Mouse (Mus musculus) limb, embryonic 11.5 days (tissue): ENCODE results near the gene Nit1. TPM values are rescaled to one million over a fixed set of nuclear protein-coding genes. Genes with fewer than 3 reads are reported as not detected.
A peak's percentile ranks its signal among the peaks of the same experiment; 100 is the strongest.

ENCODE experiments used
- ATAC-seq: fragments of 200-750 bp; cut with Nextera tagmentation; 2 replicates; pipeline ENCODE4 v1.8.0; 2017; ENCODE audit warnings: low read depth; ENCODE audit not compliant: insufficient number of reproducible peaks, low FRiP score, low TSS enrichment
- DNase-seq: peaks from one replicate; pipeline ENCODE4 v3.0.0-alpha.2; 2015; ENCODE audit warnings: low spot score
- H3K27ac ChIP-seq: fragments of 300-500 bp; sonication (generic); replicated peaks from 2 replicates; pipeline ENCODE4 v1.5.1; 2014; ENCODE audit warnings: low read depth, mild to moderate bottlenecking, low read length
- H3K27me3 ChIP-seq: fragments of 300-500 bp; sonication (generic); 2 replicates; pipeline ENCODE4 v1.6.1; 2014; ENCODE audit warnings: mild to moderate bottlenecking, low read length, mixed read lengths; ENCODE audit not compliant: control insufficient read depth, insufficient read depth
- H3K36me3 ChIP-seq: fragments of 300-500 bp; sonication (generic); 2 replicates; pipeline ENCODE4 v1.6.1; 2014; ENCODE audit warnings: mild to moderate bottlenecking, low read length, moderate library complexity, mixed read lengths; ENCODE audit not compliant: control insufficient read depth, insufficient read depth
- H3K4me1 ChIP-seq: fragments of 300-500 bp; sonication (generic); 2 replicates; pipeline ENCODE4 v1.6.1; 2014; ENCODE audit warnings: low read length, mixed read lengths; ENCODE audit not compliant: control insufficient read depth, insufficient read depth
- H3K4me2 ChIP-seq: fragments of 300-500 bp; sonication (generic); 2 replicates; pipeline ENCODE4 v1.6.1; 2014; ENCODE audit warnings: low read depth, mild to moderate bottlenecking, moderate library complexity; ENCODE audit not compliant: severe bottlenecking
- H3K4me3 ChIP-seq: fragments of 300-500 bp; sonication (generic); 2 replicates; pipeline ENCODE4 v1.5.1; 2014; ENCODE audit warnings: low read depth, low read length
- H3K9ac ChIP-seq: fragments of 300-500 bp; sonication (generic); 2 replicates; pipeline ENCODE4 v1.6.1; 2014; ENCODE audit warnings: mild to moderate bottlenecking, low read length
- H3K9me3 ChIP-seq: fragments of 300-500 bp; sonication (generic); 2 replicates; pipeline ENCODE4 v1.6.1; 2016; ENCODE audit warnings: low read length; ENCODE audit not compliant: control insufficient read depth
- WGBS: fragments of 180-500 bp; shearing (Covaris S2); extraction: QIAGEN DNeasy Blood & Tissue Kit; methylation state at CpG from one replicate; pipeline ENCODE4 v1.1.7; 2014; 5-methylcytosine and 5-hydroxymethylcytosine counted together
- polyA plus RNA-seq: library from polyadenylated mRNA; unstranded; fragments of >200 nt; fragmentation: Nextera tagmentation; extraction: Ambion mirVana; gene quantifications from 2 replicates; pipeline ENCODE4 v1.2.1, GENCODE M21; 2014

Gene Nit1
- polyA plus RNA-seq, 1 experiment from 2014 or later = 31.9 TPM

DNA sequence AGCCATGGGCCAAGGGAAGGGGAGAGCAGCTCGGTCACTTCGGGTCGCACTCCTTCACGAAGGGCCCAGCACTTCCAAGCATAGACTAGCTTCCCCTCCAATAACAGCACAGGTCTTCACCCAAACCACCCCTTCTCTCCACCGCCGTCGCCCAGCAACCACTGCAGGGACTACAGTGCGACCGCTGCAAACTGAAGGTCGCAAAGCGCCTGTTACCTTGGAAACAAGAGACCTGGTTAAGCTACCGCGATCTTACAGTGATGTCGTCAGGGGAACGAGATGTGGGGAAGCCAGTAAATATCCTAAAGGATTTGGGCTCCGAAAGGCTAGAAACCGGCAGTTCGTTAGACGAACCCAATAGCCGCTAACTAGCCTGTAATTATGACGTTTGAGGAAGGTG lies 15.2 kb upstream of the Nit1 start, which contains the start of gene Klhdc9:
Klhdc9 (minus strand) TSS at position 143 of the 400 bp plus-strand sequence.
- Histone ChIP-seq H3K4me2 (peak within 1 kb of the TSS; percentile 85), H3K4me3 (peak within 1 kb of the TSS; percentile 47), H3K27me3 (no peaks in the 10 kb centered on the region), H3K36me3 (no peaks in the 10 kb centered on the region), H3K9ac (peak within 1 kb of the TSS; percentile 68), H3K9me3 (no peaks in the 10 kb centered on the region; the same call in 1 of the 2 replicates), H3K4me1 (peaks cover 5% of the 10 kb centered on the region), H3K27ac (no peak within 1 kb of the TSS)
- DNase-seq (peak; percentile 96), ATAC-seq (peak; percentile 92)
- under 1% methylated on average over 21 of the region's 21 CpGs for WGBS

DNA sequence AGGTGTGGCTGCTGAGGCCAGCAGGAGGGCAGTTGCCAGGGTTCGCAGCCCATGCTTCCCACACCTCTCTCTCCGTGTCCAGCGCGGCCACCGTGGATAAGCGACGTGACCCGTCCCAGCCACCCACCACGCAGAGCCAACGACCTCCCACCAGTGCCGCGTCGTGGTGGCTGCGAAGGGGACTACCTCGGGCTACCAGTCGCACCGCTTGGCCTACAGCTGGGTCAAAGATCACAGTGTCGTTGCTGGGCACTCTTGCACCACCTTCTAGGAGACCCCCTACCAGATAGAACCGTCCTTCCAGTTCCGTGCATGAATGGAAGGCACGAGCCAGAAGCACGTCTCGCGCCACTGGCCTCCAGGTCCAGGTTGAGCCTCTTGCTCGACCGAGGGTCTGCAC lies 14.8 kb upstream of the Nit1 start:
- ATAC-seq (peak; percentile 56), DNase-seq (no peak)
- Histone ChIP-seq H3K27me3 (no peaks in the 10 kb centered on the region), H3K4me1 (peaks cover 5% of the 10 kb centered on the region), H3K9me3 (no peaks in the 10 kb centered on the region; the same call in 1 of the 2 replicates), H3K4me2 (peak overlapping the region; percentile 85), H3K27ac (no peak overlapping the region), H3K36me3 (no peaks in the 10 kb centered on the region), H3K4me3 (peak overlapping the region; percentile 47), H3K9ac (peak overlapping the region; percentile 61; the same call in 1 of the 2 replicates)
- 5% methylated on average over 26 of the region's 26 CpGs for WGBS

DNA sequence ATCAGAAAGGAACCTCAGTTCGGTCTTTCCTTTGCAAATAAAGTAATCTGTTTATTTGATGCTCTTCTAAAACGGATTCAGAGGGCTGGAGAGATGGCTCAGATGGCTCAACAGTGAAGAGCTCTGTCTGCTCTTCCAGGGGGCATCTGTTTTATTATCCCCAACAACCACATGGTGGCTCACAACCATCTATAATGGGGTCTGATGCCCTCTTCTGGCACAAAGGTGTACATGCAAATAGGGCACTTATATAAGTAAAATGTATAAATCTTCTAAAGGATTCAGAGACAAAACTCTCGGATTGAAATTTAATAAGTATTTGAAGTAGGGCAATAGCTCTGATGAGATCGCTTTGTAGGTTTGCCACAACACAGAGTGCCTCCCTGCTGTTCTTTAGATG lies 13.0 kb upstream of the Nit1 start:
- DNase-seq = no peak
- no peaks in the 10 kb centered on the region for H3K27me3 ChIP-seq
- H3K4me1 ChIP-seq = peaks cover 5% of the 10 kb centered on the region
- no peaks in the 10 kb centered on the region; the same call in 1 of the 2 replicates for H3K9me3 ChIP-seq
- no peaks in the 10 kb centered on the region for H3K36me3 ChIP-seq
- no peak overlapping the region for H3K4me3 ChIP-seq
- H3K9ac ChIP-seq = no peak overlapping the region
- no peak for ATAC-seq
- 76% methylated on average over 4 of the region's 4 CpGs for WGBS
- H3K4me2 ChIP-seq = no peak overlapping the region
- H3K27ac ChIP-seq = no peak overlapping the region

DNA sequence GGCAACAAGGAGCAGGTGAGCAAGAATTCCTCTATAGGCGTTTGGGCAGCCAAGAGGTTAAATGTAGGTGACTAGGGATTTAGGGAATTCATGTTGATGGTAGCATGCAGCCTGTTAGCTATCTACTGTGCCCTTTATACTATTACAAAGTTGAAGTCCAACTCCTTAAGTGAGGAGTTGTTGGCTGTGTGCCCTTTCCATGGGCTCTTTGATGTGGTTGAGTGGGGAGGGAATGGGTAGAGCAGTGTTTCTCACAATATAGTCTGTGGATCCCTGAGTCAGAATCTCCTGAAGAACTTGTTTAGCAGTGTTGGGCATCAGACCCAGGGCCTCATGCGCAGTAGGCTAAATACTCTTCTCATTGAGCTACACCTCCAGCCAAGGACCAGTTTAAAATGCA lies 11.4 kb upstream of the Nit1 start:
- Histone ChIP-seq H3K27ac (no peak overlapping the region), H3K27me3 (no peaks in the 10 kb centered on the region), H3K4me3 (no peak overlapping the region), H3K9me3 (no peaks in the 10 kb centered on the region; the same call in 1 of the 2 replicates), H3K4me1 (peaks cover 5% of the 10 kb centered on the region), H3K36me3 (no peaks in the 10 kb centered on the region), H3K4me2 (no peak overlapping the region), H3K9ac (no peak overlapping the region)
- ATAC-seq = no peak
- 83% methylated on average over 2 of the region's 2 CpGs for WGBS
- no peak for DNase-seq

DNA sequence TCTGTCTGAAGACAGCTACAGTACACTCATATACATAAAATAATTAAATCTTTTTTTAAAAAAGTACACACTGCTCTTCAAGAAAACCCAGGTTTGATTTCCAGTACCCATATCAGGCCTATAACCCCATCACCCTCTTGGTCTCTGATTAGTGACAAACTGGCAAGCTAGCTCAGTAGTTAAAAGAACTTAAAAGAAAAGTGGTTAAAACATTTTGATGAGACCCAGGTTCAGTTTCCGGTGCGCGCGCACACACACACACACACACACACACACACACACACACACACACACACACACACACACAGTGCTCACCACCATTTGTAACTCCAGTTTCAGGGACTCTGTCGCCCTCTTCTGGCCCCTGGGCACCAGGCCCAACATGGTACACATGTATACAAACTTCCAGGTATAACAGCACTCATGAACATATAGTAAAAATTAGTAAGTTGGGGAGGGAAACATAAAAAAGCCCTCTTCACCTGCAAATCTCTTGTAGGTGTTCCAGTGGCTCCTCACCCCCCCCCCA lies 10.4 kb upstream of the Nit1 start:
- ATAC-seq (no peak), DNase-seq (peak; percentile 53)
- Histone ChIP-seq H3K36me3 (no peaks in the 10 kb centered on the region), H3K4me3 (no peak overlapping the region), H3K9ac (no peak overlapping the region), H3K27ac (no peak overlapping the region), H3K4me1 (peaks cover 5% of the 10 kb centered on the region), H3K27me3 (no peaks in the 10 kb centered on the region), H3K9me3 (no peaks in the 10 kb centered on the region; the same call in 1 of the 2 replicates), H3K4me2 (no peak overlapping the region)
- 81% methylated on average over 5 of the region's 5 CpGs for WGBS

DNA sequence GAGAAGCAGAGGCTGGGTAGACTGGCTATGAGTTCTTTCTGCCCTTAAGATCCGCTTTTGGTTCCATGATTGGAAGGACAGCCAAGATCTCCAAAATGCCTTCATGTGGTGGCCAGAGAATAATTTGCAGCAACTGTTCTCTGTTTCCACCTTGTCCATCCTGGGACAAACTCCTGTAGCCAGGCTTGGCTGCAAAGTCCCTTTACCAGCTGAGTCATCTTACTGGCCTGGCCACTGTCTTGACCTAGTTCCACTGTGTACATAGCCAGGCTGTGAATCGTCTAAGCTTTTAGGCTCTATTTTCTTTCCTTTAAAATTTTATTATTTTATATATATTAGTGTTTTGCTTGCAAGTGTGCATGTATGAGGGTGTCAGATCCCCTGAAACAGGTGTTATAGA lies 3.8 kb upstream of the Nit1 start:
- no peak overlapping the region for H3K4me2 ChIP-seq
- no peaks in the 10 kb centered on the region for H3K36me3 ChIP-seq
- peaks cover 3% of the 10 kb centered on the region; the same call in 1 of the 2 replicates for H3K4me1 ChIP-seq
- no peak overlapping the region for H3K4me3 ChIP-seq
- H3K9ac ChIP-seq = no peak overlapping the region
- no peaks in the 10 kb centered on the region for H3K27me3 ChIP-seq
- no peak for DNase-seq
- WGBS = 93% methylated on average over 2 of the region's 2 CpGs
- no peak for ATAC-seq
- no peaks in the 10 kb centered on the region for H3K9me3 ChIP-seq
- no peak overlapping the region for H3K27ac ChIP-seq

DNA sequence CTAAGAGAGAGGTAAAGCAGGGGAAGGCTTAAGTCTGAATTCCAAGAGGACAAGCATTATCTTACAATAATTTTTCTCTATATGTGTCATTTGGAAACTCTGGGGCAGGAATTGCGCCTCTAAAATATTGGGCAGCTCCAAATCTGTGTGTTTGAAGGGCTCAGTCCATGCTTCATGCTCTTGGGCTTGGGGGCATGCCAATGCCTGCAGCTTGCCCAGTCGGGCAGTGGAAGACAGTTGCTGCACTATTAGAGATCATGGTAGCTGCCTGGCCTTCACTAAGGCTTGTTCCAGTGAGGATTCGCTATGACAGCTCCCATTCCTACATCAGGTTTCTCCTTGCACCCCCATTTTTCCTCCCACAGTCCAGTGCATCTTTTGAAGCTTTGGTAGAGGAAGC lies 3.2 kb upstream of the Nit1 start:
- no peak for ATAC-seq
- 95% methylated on average over 3 of the region's 3 CpGs for WGBS

DNA sequence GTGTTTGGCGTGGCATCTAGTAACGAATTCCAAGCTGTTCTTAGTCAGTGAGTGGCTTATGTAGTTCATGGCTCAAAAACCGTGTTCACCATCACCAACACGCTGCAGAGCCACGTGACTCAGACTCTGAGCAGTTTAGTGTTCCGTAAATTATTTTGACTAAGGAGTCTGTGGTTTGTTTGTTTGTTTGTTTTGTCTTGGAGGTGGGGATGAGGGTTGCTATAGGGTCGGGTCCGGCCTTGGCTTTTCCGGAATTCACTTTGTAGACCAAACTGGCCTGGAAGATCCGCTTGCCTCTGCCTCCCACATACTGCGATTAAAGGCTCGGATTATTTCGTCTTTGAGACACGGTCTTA lies 627 bp upstream of the Nit1 start:
- peaks cover 3% of the 10 kb centered on the region; the same call in 1 of the 2 replicates for H3K4me1 ChIP-seq
- ATAC-seq (peak; percentile 10; the same call in 1 of the 2 replicates), DNase-seq (no peak)
- H3K4me2 ChIP-seq = peak overlapping the region; percentile 73
- peak overlapping the region; percentile 88 for H3K4me3 ChIP-seq
- WGBS = under 1% methylated on average over 14 of the region's 14 CpGs
- H3K36me3 ChIP-seq = peaks cover 10% of the 10 kb centered on the region
- H3K9ac ChIP-seq = peak overlapping the region; percentile 86
- no peaks in the 10 kb centered on the region for H3K9me3 ChIP-seq
- no peak overlapping the region for H3K27ac ChIP-seq
- H3K27me3 ChIP-seq = no peaks in the 10 kb centered on the region

More for the DNA sequence above, 3.2 kb upstream of the Nit1 start:
- Histone ChIP-seq H3K4me3 (no peak overlapping the region), H3K27me3 (no peaks in the 10 kb centered on the region), H3K36me3 (no peaks in the 10 kb centered on the region), H3K27ac (no peak overlapping the region), H3K4me1 (peaks cover 3% of the 10 kb centered on the region; the same call in 1 of the 2 replicates), H3K9me3 (no peaks in the 10 kb centered on the region), H3K9ac (no peak overlapping the region), H3K4me2 (no peak overlapping the region)
- no peak for DNase-seq

DNA sequence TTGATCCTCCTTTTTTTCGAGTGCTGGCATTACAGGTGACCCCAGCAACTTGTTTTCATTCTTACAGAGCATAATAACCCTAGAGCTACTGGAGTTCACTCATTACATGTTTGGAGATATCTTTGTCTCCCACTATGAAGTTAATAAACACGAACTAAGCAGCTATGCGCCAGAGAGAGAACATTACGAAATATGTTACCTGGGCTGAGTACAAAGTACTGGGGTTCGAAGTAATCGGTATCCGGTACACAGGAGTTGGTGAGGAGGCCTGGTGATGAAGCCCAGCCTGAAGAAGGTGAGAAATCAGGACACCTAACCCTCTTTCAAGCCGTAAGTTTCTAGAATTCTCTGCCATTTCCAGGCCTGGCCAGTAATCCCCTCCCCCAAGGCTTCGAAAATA lies 731 bp downstream of the Nit1 start:
- Histone ChIP-seq H3K4me3 (peak overlapping the region; percentile 88), H3K9me3 (no peaks in the 10 kb centered on the region), H3K9ac (no peak overlapping the region; the same call in 1 of the 2 replicates), H3K4me2 (peak overlapping the region; percentile 73), H3K27ac (no peak overlapping the region), H3K27me3 (no peaks in the 10 kb centered on the region), H3K4me1 (peaks cover 3% of the 10 kb centered on the region; the same call in 1 of the 2 replicates), H3K36me3 (peaks cover 14% of the 10 kb centered on the region)
- ATAC-seq (no peak), DNase-seq (no peak)
- 78% methylated on average over 9 of the region's 9 CpGs for WGBS
